Mouse (Mus musculus) embryonic facial prominence, embryonic 14.5 days (tissue): ENCODE results near the gene Uba7. TPM values are rescaled to one million over a fixed set of nuclear protein-coding genes. Genes with fewer than 3 reads are reported as not detected.

Source experiments
- ATAC-seq: fragments of 200-750 bp; cut with Nextera tagmentation; 2 replicates; pipeline ENCODE4 v1.8.0; 2017; ENCODE audit warnings: low read depth, moderate number of reproducible peaks, moderate TSS enrichment
- DNase-seq: peaks from one replicate; pipeline ENCODE4 v3.0.0-alpha.2; 2015; ENCODE audit warnings: low spot score
- H3K27ac ChIP-seq: fragments of 300-500 bp; sonication (generic); replicated peaks from 2 replicates; pipeline ENCODE4 v1.5.1; 2014; ENCODE audit warnings: low read depth, mild to moderate bottlenecking, low read length, moderate library complexity
- H3K27me3 ChIP-seq: fragments of 300-500 bp; sonication (generic); replicated peaks from 2 replicates; pipeline ENCODE4 v1.6.1; 2014; ENCODE audit warnings: low read length; ENCODE audit not compliant: control insufficient read depth, insufficient read depth
- H3K36me3 ChIP-seq: fragments of 300-500 bp; sonication (generic); 2 replicates; pipeline ENCODE4 v1.6.1; 2014; ENCODE audit warnings: low read length, mixed read lengths; ENCODE audit not compliant: control insufficient read depth, insufficient read depth
- H3K4me1 ChIP-seq: fragments of 300-500 bp; sonication (generic); 2 replicates; pipeline ENCODE4 v1.6.1; 2014; ENCODE audit warnings: antibody characterized with exemption, low read length; ENCODE audit not compliant: control insufficient read depth, insufficient read depth
- H3K4me2 ChIP-seq: fragments of 300-500 bp; sonication (generic); 2 replicates; pipeline ENCODE4 v1.6.1; 2014; ENCODE audit warnings: low read depth, mild to moderate bottlenecking, low read length, moderate library complexity, mixed read lengths
- H3K4me3 ChIP-seq: fragments of 300-500 bp; sonication (generic); 2 replicates; pipeline ENCODE4 v1.5.1; 2014; ENCODE audit warnings: low read depth, mild to moderate bottlenecking, low read length
- H3K9ac ChIP-seq: fragments of 300-500 bp; sonication (generic); 2 replicates; pipeline ENCODE4 v1.6.1; 2014; ENCODE audit warnings: low read depth, mild to moderate bottlenecking, low read length, moderate library complexity, mixed read lengths
- H3K9me3 ChIP-seq: fragments of 300-500 bp; sonication (generic); 2 replicates; pipeline ENCODE4 v1.6.1; 2016; ENCODE audit warnings: low read length; ENCODE audit not compliant: control insufficient read depth
- WGBS: fragments of 180-500 bp; shearing (Covaris S2); extraction: QIAGEN DNeasy Blood & Tissue Kit; methylation state at CpG from one replicate; pipeline ENCODE4 v1.1.7; 2014; 5-methylcytosine and 5-hydroxymethylcytosine counted together
- polyA plus RNA-seq: library from polyadenylated mRNA; unstranded; fragments of >200 nt; fragmentation: Nextera tagmentation; extraction: Ambion mirVana; gene quantifications from 2 replicates; pipeline ENCODE4 v1.2.1, GENCODE M21; 2014

Gene Uba7
- polyA plus RNA-seq, 1 experiment from 2014 or later = 25.5 TPM

GRCm38 (mm10) chr9:107936215-107936822 is 39.0 kb upstream of the Uba7 start:
- H3K9ac ChIP-seq = peak overlapping the region; percentile 65

GRCm38 (mm10) chr9:107936831-107937230 is 38.5 kb upstream of the Uba7 start:
- H3K27me3 ChIP-seq = 0 out of 2 replicates have a peak, but pooled peaks cover 16% of the 10 kb centered on the region
- no peaks in the 10 kb centered on the region for H3K36me3 ChIP-seq
- WGBS = 14% methylated on average over 3 of the region's 3 CpGs
- DNase-seq (no peak), ATAC-seq (no peak)
- peak overlapping the region; percentile 65; the same call in 1 of the 2 replicates for H3K9ac ChIP-seq
- peaks cover 8% of the 10 kb centered on the region; the same call in 1 of the 2 replicates for H3K4me1 ChIP-seq
- no peaks in the 10 kb centered on the region for H3K9me3 ChIP-seq
- peak overlapping the region; percentile 74 for H3K4me2 ChIP-seq
- H3K27ac ChIP-seq = no peak overlapping the region
- H3K4me3 ChIP-seq = peak overlapping the region; percentile 44

More at GRCm38 (mm10) chr9:107936215-107936822, 39.0 kb upstream of the Uba7 start:
- 1% methylated on average over 28 of the region's 29 CpGs for WGBS
- H3K36me3 ChIP-seq = no peaks in the 10 kb centered on the region
- ATAC-seq (peak; percentile 48), DNase-seq (no peak)
- H3K27ac ChIP-seq = no peak overlapping the region
- peaks cover 8% of the 10 kb centered on the region; the same call in 1 of the 2 replicates for H3K4me1 ChIP-seq
- no peaks in the 10 kb centered on the region for H3K9me3 ChIP-seq
- peak overlapping the region; percentile 74 for H3K4me2 ChIP-seq
- H3K4me3 ChIP-seq = peak overlapping the region; percentile 44
- 0 out of 2 replicates have a peak, but pooled peaks cover 16% of the 10 kb centered on the region for H3K27me3 ChIP-seq

GRCm38 (mm10) chr9:107947241-107948194 is 27.8 kb upstream of the Uba7 start:
- no peak overlapping the region for H3K9ac ChIP-seq
- ATAC-seq = no peak

DNA sequence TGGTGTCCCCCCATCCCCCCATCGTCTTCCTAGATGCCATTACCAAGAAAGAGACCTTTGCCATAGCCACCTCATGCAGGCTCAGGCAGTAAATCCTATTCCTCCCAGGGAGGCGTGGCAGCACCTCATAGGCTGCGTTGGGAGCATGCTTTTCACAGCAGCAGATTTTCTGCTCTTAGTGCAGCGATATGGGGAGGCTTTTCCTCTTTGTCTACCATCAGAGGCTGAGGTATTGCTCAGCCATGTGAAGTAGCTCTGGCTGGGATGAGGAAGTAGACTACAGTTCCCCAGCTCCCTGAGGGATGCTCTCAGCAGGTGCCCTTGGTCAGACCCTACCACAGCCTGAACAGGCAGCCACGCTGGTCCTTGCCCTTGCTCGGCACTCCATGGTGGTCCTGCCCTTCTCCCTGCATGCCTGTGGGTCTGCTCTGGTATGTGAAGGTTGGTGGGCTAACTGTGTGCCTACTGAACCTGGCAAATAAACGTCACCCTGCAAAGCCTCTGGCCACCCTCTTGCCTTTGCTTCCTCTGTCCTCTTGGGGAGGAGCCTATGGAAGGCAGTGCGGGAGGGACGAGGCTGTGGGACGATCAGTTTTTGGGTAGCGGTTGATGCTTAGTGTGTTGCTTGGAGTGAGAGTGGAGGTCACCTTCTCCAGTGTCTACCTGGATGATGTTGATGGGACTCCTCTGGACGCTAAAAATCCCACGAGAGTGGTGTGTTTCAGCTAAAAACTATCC is 26.0 kb upstream of the Uba7 start:
- no peak for ATAC-seq
- H3K9ac ChIP-seq = no peak overlapping the region
- no peak overlapping the region for H3K4me3 ChIP-seq
- H3K27me3 ChIP-seq = no peaks in the 10 kb centered on the region
- DNase-seq = no peak
- no peaks in the 10 kb centered on the region for H3K36me3 ChIP-seq
- H3K4me1 ChIP-seq = peaks cover 4% of the 10 kb centered on the region
- no peaks in the 10 kb centered on the region for H3K9me3 ChIP-seq
- H3K27ac ChIP-seq = no peak overlapping the region
- no peak overlapping the region for H3K4me2 ChIP-seq
- 76% methylated on average over 13 of the region's 13 CpGs for WGBS

More at GRCm38 (mm10) chr9:107947241-107948194, 27.8 kb upstream of the Uba7 start:
- no peaks in the 10 kb centered on the region for H3K9me3 ChIP-seq
- no peaks in the 10 kb centered on the region for H3K27me3 ChIP-seq
- H3K27ac ChIP-seq = no peak overlapping the region
- WGBS = 86% methylated on average over 30 of the region's 31 CpGs
- no peak overlapping the region for H3K4me2 ChIP-seq
- H3K4me3 ChIP-seq = no peak overlapping the region
- H3K36me3 ChIP-seq = no peaks in the 10 kb centered on the region
- H3K4me1 ChIP-seq = peaks cover 4% of the 10 kb centered on the region
- DNase-seq = peak; percentile 23

DNA sequence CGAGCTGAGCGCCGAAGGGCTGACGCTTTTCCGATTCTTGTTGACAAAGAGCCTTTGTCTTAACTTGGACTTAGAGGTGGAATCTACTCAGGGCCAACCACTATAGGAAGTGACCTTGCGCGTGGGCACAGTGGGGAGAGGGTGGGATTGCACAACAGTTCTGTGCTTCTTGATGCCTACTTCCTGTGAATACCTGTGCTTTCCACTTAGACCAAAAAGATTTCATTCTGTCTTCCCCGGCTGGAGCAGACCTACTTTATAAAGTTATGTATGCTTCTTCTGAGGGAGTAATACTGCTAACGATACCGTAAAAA is 25.4 kb upstream of the Uba7 start, which contains the start of gene Traip:
Gene Traip (plus strand): TSS at position 215 of the 314 bp plus-strand sequence.
- peak within 1 kb of the TSS; percentile 65 for H3K4me2 ChIP-seq
- no peaks in the 10 kb centered on the region for H3K36me3 ChIP-seq
- no peak for DNase-seq
- peaks cover 4% of the 10 kb centered on the region for H3K4me1 ChIP-seq
- no peak for ATAC-seq
- peak within 1 kb of the TSS; percentile 73 for H3K9ac ChIP-seq
- H3K27ac ChIP-seq = peak within 1 kb of the TSS; percentile 77
- H3K4me3 ChIP-seq = peak within 1 kb of the TSS; percentile 69
- no peaks in the 10 kb centered on the region for H3K9me3 ChIP-seq
- 83% methylated on average over 10 of the region's 10 CpGs for WGBS
- no peaks in the 10 kb centered on the region for H3K27me3 ChIP-seq

GRCm38 (mm10) chr9:107950460-107951355 is 24.6 kb upstream of the Uba7 start:
- Histone ChIP-seq H3K4me1 (peaks cover 4% of the 10 kb centered on the region), H3K9me3 (no peaks in the 10 kb centered on the region), H3K27me3 (no peaks in the 10 kb centered on the region), H3K27ac (peak overlapping the region; percentile 77), H3K4me3 (peak overlapping the region; percentile 69), H3K36me3 (no peaks in the 10 kb centered on the region), H3K9ac (peak overlapping the region; percentile 73), H3K4me2 (peak overlapping the region; percentile 65)
- 14% methylated on average over 42 of the region's 45 CpGs for WGBS
- ATAC-seq (peak; percentile 96), DNase-seq (peak; percentile 97)

DNA sequence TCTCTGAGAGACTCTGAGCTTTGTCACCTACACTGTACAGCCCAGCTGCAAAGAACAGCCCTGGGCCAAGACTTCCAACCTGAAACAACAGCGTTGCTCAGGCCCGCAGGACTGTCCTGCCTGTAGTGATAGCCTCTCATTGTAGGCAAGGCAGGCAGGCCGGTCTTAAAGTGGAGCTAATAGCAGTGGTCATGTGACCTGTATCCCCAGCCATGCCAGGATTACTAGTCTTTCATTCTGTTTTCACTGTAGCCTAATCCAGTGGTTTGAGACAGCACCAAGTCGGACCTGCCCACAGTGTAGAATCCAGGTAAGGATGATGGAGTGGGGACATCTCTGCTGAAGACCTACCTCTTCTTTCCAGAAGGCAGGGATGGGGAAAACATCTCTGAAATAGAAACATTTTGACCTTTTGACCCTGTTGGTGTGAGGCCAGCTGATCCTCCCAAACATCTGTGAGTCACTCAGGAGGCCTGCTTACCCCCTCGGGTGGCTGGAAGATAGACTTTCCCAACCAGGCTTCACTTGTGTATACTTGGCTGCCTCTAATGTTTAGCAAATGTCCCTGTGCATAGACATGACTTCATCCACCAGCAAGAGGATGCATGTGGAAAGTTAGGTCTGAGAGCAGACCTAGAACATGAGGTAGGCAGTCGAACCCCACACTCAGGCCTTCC is 19.6 kb upstream of the Uba7 start:
- Histone ChIP-seq H3K27ac (no peak overlapping the region), H3K4me2 (no peak overlapping the region), H3K9ac (no peak overlapping the region), H3K36me3 (peaks cover 29% of the 10 kb centered on the region; the same call in 1 of the 2 replicates), H3K27me3 (no peaks in the 10 kb centered on the region), H3K4me1 (no peaks in the 10 kb centered on the region; the same call in 1 of the 2 replicates), H3K4me3 (no peak overlapping the region), H3K9me3 (no peaks in the 10 kb centered on the region)
- ATAC-seq (no peak), DNase-seq (no peak)
- 73% methylated on average over 6 of the region's 6 CpGs for WGBS
